Mouse (Mus musculus) lung, adult 2 months (tissue): ENCODE data around the gene Saal1. TPM values are rescaled to one million over a fixed set of nuclear protein-coding genes. Genes with fewer than 3 reads are reported as not detected.
"Not testable (repeated sequence)": the region's sequence is repeated elsewhere in the genome, so short reads cannot be mapped to it uniquely, and the experiment has no call there.

Source experiments
- DNase-seq: peaks from one replicate; pipeline ENCODE4 v3.0.0; 2022
- H3K4me1 ChIP-seq: fragments of 200-500 bp; 2 replicates; pipeline ENCODE4 v1.6.1; 2011; ENCODE audit warnings: low read length; ENCODE audit not compliant: control insufficient read depth, insufficient read depth
- H3K4me3 ChIP-seq: fragments of 200-500 bp; replicated peaks from 2 replicates; pipeline ENCODE3; 2011; ENCODE audit warnings: low read depth, mild to moderate bottlenecking, control low read depth, low read length; ENCODE audit errors: extremely low read depth
- CTCF ChIP-seq: fragments of 200-500 bp; IDR thresholded peaks from 2 replicates; pipeline ENCODE4 v1.5.1; 2011; ENCODE audit warnings: mild to moderate bottlenecking, low read length, control low read depth; ENCODE audit not compliant: insufficient read depth
- POLR2A ChIP-seq: fragments of 200-500 bp; IDR thresholded peaks from 2 replicates; pipeline ENCODE4 v1.6.1; 2011; ENCODE audit warnings: low read depth, mild to moderate bottlenecking, control low read depth, low read length, borderline replicate concordance; ENCODE audit errors: extremely low read depth
- WGBS: fragments of 180-500 bp; shearing (Covaris S2); methylation state at CpG from one replicate; pipeline ENCODE4 v1.1.7; 2018; 5-methylcytosine and 5-hydroxymethylcytosine counted together
- polyA plus RNA-seq: library from polyadenylated mRNA; depleted of rRNA; stranded (reverse); fragments of >200 nt; gene quantifications from 2 replicates; pipeline ENCODE4 v1.2.3, GENCODE M21; 2012; rRNA removed

The Saal1 gene
- polyA plus RNA-seq, 1 experiment, result 4.9 TPM

DNA sequence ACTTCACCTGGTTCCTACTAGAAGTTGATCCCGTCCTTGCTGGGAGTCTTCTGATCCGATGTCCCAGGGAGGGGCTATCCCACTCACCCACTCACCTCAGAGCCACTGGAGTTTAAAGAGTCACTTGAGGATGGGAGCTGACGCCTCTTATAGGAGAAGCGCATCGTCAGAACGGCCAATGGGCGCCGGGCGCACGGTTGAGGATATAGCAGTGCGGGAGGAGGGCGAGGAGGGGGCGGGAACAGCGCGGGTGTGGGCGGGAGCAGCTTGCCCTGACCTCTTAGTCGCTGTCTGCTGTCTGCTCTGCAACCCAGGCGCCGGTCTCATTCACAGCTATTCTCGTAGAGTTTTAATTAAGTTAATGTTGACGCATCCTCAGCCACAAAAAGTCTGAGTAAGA lies 43.2 kb downstream of the Saal1 start:
- no peak for DNase-seq
- WGBS, result 2% methylated on average over 21 of the region's 21 CpGs
- no peaks in the 10 kb centered on the region for H3K4me1 ChIP-seq
- no peak overlapping the region for H3K4me3 ChIP-seq
- TF ChIP-seq CTCF (no peak), POLR2A (no peak)

DNA sequence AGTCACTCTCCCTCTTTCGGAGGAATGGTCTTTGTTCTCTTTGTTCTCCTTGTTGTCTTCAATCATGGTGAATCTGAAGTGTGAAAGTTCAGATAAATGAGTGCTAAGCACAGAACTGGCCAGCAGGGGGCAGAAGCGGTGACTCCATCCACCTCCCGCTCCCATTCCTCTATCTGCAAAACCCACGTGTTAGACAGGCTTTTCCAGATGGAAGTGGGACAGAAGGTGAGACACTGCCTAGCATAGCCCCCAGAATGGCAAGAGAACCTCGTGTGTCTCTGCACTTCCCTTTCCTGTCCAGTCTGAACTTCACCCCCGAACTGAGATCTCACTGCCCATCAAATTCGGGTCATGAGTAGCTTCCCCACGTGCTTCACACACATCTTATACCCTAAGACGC lies 45.2 kb downstream of the Saal1 start:
- 31% methylated on average over 9 of the region's 9 CpGs for WGBS
- DNase-seq, result peak; percentile 8
- Histone ChIP-seq H3K4me3 (no peak overlapping the region), H3K4me1 (no peaks in the 10 kb centered on the region)
- peak; percentile 51 for TF ChIP-seq CTCF
- no peak for TF ChIP-seq POLR2A

DNA sequence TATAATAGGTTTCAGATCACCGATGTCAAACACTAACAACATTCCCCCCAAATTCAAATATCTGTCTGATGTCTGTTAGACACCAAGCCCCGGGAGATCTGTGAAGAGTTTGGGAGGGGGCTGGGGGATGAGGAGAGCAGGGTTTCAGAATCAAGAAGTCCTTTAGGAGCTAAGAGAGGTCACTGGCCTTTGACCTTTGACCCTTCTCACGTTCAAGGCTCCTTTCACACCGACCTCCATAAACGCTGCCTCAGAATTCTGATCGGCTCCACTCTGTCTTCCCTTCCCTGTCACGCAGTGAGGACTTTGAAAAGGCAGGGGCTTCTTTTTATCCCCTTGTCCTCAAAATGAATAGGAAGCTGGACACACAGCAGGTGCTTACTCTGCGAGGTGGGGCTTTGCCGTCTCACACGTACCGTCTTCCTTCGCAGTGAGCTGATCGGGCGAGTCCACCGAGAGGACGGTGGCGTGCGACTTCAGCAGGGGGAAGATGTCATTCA lies 48.8 kb downstream of the Saal1 start:
- no peak for DNase-seq
- WGBS, result 55% methylated on average over 18 of the region's 18 CpGs
- Histone ChIP-seq H3K4me3 (no peak overlapping the region), H3K4me1 (no peaks in the 10 kb centered on the region)
- TF ChIP-seq CTCF (no peak), POLR2A (no peak)

DNA sequence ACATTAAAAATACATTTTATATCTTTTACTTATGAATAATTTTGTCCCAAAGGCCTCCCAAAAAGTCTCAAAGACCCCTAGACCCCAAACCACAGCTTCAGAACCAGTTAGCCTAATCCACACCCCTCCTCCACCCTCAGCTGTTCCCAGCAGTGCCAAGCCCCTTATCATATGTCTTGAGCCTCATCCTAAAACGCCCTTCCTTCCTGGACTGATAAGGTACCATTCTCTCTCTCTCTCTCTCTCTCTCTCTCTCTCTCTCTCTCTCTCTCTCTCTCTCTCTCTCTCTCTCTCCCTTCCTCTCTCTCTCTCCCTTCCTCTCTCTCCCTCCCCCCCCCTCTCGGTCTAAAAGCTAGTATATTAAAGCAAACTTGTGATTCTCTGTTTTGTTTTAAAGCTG lies 58.2 kb downstream of the Saal1 start:
- 44% methylated on average over 2 of the region's 2 CpGs for WGBS
- H3K4me1 ChIP-seq, result no peaks in the 10 kb centered on the region
- DNase-seq, result no peak
- no peak overlapping the region for H3K4me3 ChIP-seq
- TF ChIP-seq POLR2A (no peak), CTCF (no peak)

DNA sequence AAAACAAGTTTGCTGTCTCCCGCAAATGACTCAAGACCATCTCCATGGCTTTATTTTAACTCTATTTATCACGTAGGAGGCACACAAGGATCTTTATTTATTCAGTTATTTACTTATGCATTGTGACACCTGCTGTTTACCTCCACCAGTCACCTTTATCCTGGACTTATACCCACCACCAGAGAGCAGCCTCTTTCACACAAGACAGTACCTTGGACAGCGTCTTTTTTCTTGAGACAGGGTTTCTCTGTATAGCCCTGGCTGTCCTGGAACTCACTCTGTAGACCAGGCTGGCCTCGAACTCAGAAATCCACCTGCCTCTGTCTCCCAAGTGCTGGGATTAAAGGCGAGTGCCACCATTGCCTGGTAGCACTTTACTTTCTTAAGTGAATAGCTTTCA lies 60.2 kb downstream of the Saal1 start:
- not testable (repeated sequence) for H3K4me3 ChIP-seq, H3K4me1 ChIP-seq, DNase-seq
- WGBS, result 38% methylated on average over 5 of the region's 5 CpGs

DNA sequence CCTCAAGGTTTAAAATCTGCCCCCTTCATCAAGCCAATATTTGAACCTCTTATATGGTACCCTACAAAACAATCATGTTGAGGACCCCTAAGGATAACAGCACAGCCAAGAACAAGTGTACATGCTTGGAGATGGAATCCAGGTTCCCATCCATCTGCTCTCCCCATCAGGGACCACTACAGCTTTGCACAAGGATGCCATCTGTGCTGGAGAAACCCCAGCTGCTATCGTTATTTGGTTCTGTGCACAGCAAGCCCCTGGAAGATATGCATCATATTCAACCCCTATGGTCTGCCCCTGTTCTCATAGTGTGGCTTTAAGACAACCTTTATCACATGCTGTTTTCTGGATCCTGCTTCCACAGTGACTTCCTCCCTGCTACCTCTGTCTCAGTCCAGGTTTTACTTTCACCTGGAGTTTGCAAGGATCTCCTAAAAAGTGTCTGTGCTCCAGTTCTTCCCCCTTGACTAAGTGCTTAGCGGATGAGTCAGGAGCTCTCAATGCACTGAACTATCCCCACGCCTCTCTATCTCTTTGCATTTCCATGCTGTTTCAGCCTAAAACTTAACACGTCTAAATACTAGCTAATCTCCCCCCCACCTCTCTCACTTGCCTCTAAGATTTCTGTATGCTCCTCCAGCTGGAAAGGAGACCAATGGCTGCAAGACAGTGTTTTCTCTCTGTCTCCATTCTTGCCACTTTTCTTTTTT lies 61.9 kb downstream of the Saal1 start:
- 66% methylated on average over 4 of the region's 4 CpGs for WGBS
- TF ChIP-seq POLR2A (no peak), CTCF (no peak)
- H3K4me1 ChIP-seq, result no peaks in the 10 kb centered on the region
- no peak overlapping the region for H3K4me3 ChIP-seq
- no peak for DNase-seq

DNA sequence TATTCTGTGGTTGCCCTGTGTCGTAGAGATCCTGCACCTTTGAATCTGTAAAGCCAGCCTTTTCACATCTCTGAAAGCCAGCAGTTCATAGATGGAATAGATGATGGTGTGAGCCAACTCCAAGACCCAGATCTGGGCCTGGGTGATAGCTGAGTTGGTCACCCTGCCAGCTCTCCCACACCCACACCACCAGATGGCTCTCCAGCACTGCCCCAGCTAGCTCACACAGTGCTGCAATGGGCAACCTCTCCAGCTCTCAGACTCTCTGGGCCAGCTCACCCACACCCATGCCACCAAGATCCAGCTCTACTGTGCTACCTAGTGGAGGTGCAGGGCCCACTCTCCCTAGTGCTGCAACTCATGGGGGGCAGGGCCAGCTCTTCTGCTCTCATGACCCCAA lies 67.3 kb downstream of the Saal1 start:
- DNase-seq, result no peak
- H3K4me3 ChIP-seq, result no peak overlapping the region
- TF ChIP-seq POLR2A, result no peak
- TF ChIP-seq CTCF, result no peak
- 85% methylated on average over 1 of the region's 1 CpGs for WGBS
- H3K4me1 ChIP-seq, result peaks cover 6% of the 10 kb centered on the region

DNA sequence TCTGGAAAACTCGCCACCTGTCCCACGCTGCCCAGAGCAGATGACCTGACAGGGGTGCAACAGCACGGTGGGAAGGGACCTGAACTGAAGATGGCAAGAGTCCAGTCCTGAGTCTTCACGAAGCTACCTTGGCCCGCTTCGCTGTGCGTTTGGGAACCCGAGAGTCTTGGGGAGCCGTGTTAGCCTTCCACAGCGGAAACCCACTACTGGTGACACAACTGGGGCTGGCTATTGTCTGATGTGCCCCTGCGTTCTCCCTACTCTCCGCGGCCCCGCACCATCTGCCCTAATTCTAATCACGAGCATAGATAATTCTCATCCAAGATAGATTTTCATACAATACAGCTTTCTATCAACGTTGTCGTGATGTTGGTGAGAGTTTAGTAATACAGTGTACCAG lies 70.4 kb downstream of the Saal1 start:
- H3K4me1 ChIP-seq, result peaks cover 6% of the 10 kb centered on the region
- TF ChIP-seq POLR2A (no peak), CTCF (no peak)
- WGBS, result 12% methylated on average over 17 of the region's 17 CpGs
- DNase-seq, result no peak
- H3K4me3 ChIP-seq, result peak overlapping the region; percentile 62

DNA sequence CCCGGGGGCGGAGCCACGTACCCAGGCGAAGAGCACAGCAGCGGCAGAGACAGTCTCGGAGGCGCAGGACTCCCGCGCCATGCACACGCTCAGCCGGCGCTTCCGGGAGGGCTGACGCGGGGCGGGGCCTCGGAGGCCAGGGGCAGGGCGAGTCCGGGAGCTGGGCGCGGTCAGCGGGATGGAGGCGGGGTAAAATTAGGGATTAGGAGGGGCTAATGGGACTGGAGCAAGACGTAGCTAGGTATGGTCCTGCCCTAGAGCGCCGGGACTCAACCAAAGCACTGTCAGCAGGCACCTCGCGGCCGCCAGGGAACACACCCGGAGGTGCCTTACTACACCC lies 70.8 kb downstream of the Saal1 start, which contains the start of gene Sergef:
Gene Sergef (minus strand): TSS at position 116 of the 340 bp plus-strand sequence.
- under 1% methylated on average over 30 of the region's 30 CpGs for WGBS
- peak; percentile 91 for DNase-seq
- peaks cover 6% of the 10 kb centered on the region for H3K4me1 ChIP-seq
- H3K4me3 ChIP-seq, result peak within 1 kb of the TSS; percentile 62
- peak; percentile 55; the same call in 1 of the 2 replicates for TF ChIP-seq POLR2A
- no peak for TF ChIP-seq CTCF

DNA sequence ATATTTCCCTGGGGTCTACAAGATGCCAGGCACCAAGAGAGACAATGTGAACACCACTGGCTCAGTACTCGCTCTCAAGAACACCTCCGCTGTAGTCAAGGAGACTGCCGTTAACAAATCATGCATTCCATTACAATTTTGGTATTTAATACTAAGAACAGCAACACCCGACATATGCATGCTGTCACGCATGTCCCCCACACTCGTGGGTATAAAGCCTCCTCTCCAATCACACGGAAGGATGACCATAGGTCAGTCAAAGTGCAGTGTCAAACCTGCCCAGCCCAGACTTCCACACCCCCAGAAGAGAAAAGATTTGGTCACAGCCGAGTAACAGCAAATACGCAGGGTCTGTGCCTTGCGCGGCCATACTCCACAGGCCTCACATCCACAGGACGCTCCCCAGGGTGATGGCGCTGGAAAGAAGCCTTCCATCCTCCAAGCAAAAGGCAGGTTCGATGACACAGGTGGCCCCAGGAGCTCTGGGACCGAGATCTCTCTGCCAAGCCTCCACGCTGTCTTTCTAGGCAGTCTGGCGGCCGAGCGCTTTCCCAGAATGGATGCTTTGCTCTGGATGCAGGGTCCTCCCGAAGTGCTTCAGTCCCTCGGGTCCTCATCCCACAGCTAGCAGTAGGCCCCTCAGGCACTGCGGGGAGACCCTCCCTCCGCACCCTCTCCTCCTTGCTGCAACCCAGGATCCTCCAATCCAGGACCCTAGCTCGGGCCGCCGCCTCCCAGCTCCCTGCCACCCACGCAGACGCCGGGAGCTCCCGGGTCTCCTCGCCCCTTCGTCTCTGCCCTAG lies 71.4 kb downstream of the Saal1 start:
- Histone ChIP-seq H3K4me3 (peak overlapping the region; percentile 62), H3K4me1 (peaks cover 6% of the 10 kb centered on the region)
- TF ChIP-seq POLR2A (no peak), CTCF (no peak)
- DNase-seq, result peak; percentile 10
- WGBS, result 14% methylated on average over 32 of the region's 32 CpGs

Other genes starting within 250 kb of the Saal1 start
- gene Sergef, start 70.9 kb downstream of the Saal1 start, polyA plus RNA-seq, result 7.2 and 9.5 TPM in 2 replicates
- 0.09 TPM in 1 of 2 replicates, not detected in the other for gene Tph1, start 38.1 kb downstream of the Saal1 start, polyA plus RNA-seq
- 0.97 and 1.4 TPM in 2 replicates for gene Saa3, start 5.0 kb upstream of the Saal1 start, polyA plus RNA-seq
- 0.05 and 0.07 TPM in 2 replicates for gene Saa4, start 21.9 kb upstream of the Saal1 start, polyA plus RNA-seq
- gene Saa1, start 32.3 kb upstream of the Saal1 start, polyA plus RNA-seq, result 2.4 TPM in 1 of 2 replicates, not detected in the other
- not detected in 2 replicates for gene Saa2, start 41.1 kb upstream of the Saal1 start, polyA plus RNA-seq
- 12.3 and 15.4 TPM in 2 replicates for gene Hps5, start 85.4 kb upstream of the Saal1 start, polyA plus RNA-seq
- gene Gtf2h1, start 85.4 kb upstream of the Saal1 start, polyA plus RNA-seq, result 6.7 and 7.4 TPM in 2 replicates
- 223 and 371 TPM in 2 replicates for gene Ldha, start 130.8 kb upstream of the Saal1 start, polyA plus RNA-seq
- not detected in 2 replicates for gene Ldhc, start 150.5 kb upstream of the Saal1 start, polyA plus RNA-seq
- gene Tsg101, start 209.3 kb upstream of the Saal1 start, polyA plus RNA-seq, result 57.3 and 75.1 TPM in 2 replicates
- gene Uevld, start 247.8 kb upstream of the Saal1 start, polyA plus RNA-seq, result 1.9 and 3.9 TPM in 2 replicates